Mouse (Mus musculus) CH12.LX (cell line): ENCODE results near the gene Sox2.

Source experiments
- BHLHE40 ChIP-seq: IDR thresholded peaks from 2 replicates; pipeline ENCODE4 v1.6.1; 2011; ENCODE audit warnings: mild to moderate bottlenecking, low read depth, low read length, improper control_type of control experiment
- CHD1 ChIP-seq: IDR thresholded peaks from 2 replicates; pipeline ENCODE4 v1.6.1; 2012; ENCODE audit warnings: low read depth, low read length, improper control_type of control experiment, inconsistent platforms
- CTCF ChIP-seq, 2 experiments: IDR thresholded peaks in 1 of 2; conservative IDR thresholded peaks in 1 of 2; 2 replicates each; pipeline ENCODE4 v1.5.1; 2011 to 2012; ENCODE audit warnings: low read depth in 2 of 2, low read length in 2 of 2, improper control_type of control experiment in 1 of 2, inconsistent platforms in 1 of 2, mild to moderate bottlenecking in 1 of 2, moderate library complexity in 1 of 2
- EP300 ChIP-seq: IDR thresholded peaks from 2 replicates; pipeline ENCODE4 v1.6.1; 2011; ENCODE audit warnings: low read length, improper control_type of control experiment
- GABPA ChIP-seq: IDR thresholded peaks from 2 replicates; pipeline ENCODE4 v1.6.1; 2012; ENCODE audit warnings: low read depth, low read length, improper control_type of control experiment, inconsistent platforms; ENCODE audit not compliant: insufficient replicate concordance
- IRF4 ChIP-seq: IDR thresholded peaks from 2 replicates; pipeline ENCODE4 v1.6.1; 2014; ENCODE audit warnings: low read depth, mild to moderate bottlenecking, inconsistent platforms, low read length, improper control_type of control experiment
- MAFK ChIP-seq: IDR thresholded peaks from 2 replicates; pipeline ENCODE4 v1.6.1; 2011; ENCODE audit warnings: low read length, improper control_type of control experiment; ENCODE audit not compliant: insufficient replicate concordance
- MAX ChIP-seq: IDR thresholded peaks from 2 replicates; pipeline ENCODE4 v1.6.1; 2011; ENCODE audit warnings: low read length, improper control_type of control experiment
- MXI1 ChIP-seq: IDR thresholded peaks from 2 replicates; pipeline ENCODE4 v1.6.1; 2011; ENCODE audit warnings: mild to moderate bottlenecking, low read depth, low read length, improper control_type of control experiment
- NELFE ChIP-seq: IDR thresholded peaks from 2 replicates; pipeline ENCODE4 v1.6.1; 2011; ENCODE audit warnings: low read depth, low read length, improper control_type of control experiment
- PAX5 ChIP-seq: IDR thresholded peaks from 2 replicates; pipeline ENCODE4 v1.6.1; 2012; ENCODE audit warnings: low read length, inconsistent platforms, mixed read lengths
- POLR2A ChIP-seq: IDR thresholded peaks from 2 replicates; pipeline ENCODE4 v1.6.1; 2011; ENCODE audit warnings: low read depth, mild to moderate bottlenecking, improper control_type of control experiment, low read length
- TCF12 ChIP-seq: IDR thresholded peaks from 2 replicates; pipeline ENCODE4 v1.6.1; 2014; ENCODE audit warnings: low read depth, mild to moderate bottlenecking, inconsistent platforms, low read length, improper control_type of control experiment
- USF1 ChIP-seq: IDR thresholded peaks from 2 replicates; pipeline ENCODE4 v1.6.1; 2014; ENCODE audit warnings: low read depth, mild to moderate bottlenecking, inconsistent platforms, low read length, improper control_type of control experiment

DNA sequence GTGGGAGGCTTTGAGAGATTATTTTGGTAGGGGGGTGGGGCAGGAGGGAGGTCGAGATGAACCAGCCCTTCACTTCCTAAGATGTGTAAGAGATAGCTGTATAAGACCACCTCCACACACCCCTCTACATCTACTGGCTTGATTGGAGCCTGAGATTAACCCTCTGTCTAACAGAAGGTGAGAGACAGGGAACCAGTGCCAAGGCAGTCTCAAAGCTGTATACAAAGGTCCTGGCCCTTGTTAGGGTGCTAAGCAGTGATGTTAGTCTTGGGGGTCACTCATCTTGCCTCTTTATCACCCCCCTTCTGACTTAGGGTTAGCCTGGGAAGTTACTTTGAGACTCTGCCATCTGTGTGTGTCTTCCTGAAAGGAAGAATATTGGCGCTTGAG lies 7.5 kb downstream of the Sox2 start:
- TF ChIP-seq CTCF (conservative IDR thresholded peaks at IDR 0.05 in 1 of 2, IDR thresholded peaks at IDR 0.05 in 1 of 2; ENCODE audit: low read depth in 2 of 2, low read length in 2 of 2) (no peak), NELFE (no peak), EP300 (no peak), BHLHE40 (no peak), USF1 (no peak), POLR2A (no peak), TCF12 (no peak), MXI1 (no peak), IRF4 (no peak), MAFK (no peak), MAX (no peak), PAX5 (no peak), CHD1 (no peak), GABPA (no peak)
